8 mouse cellular contexts compared by ENCODE assay signal in the genomic region with DNA sequence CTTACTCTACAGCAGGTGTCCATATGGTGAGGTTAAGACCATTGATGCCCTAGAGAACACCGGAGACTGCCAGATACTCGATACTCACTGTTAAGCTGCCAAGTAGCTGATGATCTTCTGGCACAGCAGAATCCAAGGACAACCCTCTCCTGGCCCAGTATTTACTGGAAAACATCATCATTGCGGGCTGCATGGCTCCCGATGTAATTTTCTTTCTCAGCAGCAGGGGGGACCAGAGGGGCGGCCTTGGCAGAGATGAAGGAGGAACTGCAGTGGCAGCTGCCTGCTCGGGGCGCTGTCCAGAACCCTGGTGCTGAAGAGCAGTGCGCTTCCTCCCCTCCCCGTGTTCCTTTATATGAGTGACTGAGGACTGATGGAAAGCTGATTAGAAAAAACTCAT. TPM values are rescaled to one million over a fixed set of nuclear protein-coding genes. Genes with fewer than 3 reads are reported as not detected.
A peak's percentile ranks its signal among the peaks of the same experiment; 100 is the strongest.
DNase-seq lines count a peak whose midpoint lies in the region; ATAC-seq lines count a peak whose summit lies in the region.

A gene (minus strand): TSS at position 326 of the 400 bp plus-strand sequence.

- DNase-seq in 3134 (ENCODE audit: extremely low read depth, insufficient read length, low spot score), result peak; percentile 41
- DNase-seq in adrenal gland, adult 8-10 months, result peak; percentile 44
- DNase-seq in embryo, embryonic 9.5 days (ENCODE audit: extremely low spot score), result peak; percentile 77
- DNase-seq in heart, adult 8-10 months (ENCODE audit: low spot score), result peak; percentile 3
- DNase-seq in liver, embryonic 13.5 days, result peak; percentile 50
- DNase-seq in neural tube, embryonic 10.5 days (ENCODE audit: extremely low spot score, low spot score), result peak; percentile 75

- ATAC-seq in kidney, embryonic 15.5 days (replicated peaks; ENCODE audit: low FRiP score), result peak; percentile 89
- no peak for ATAC-seq in liver, embryonic 13.5 days (ENCODE audit: low read depth)
- peak; percentile 37; the same call in 1 of the 2 replicates for ATAC-seq in stomach, embryonic 14.5 days (ENCODE audit: insufficient number of reproducible peaks, insufficient read depth, low FRiP score, low read depth)

- H3K9ac ChIP-seq in kidney, embryonic 15.5 days, result no peak within 1 kb of the TSS
- H3K9ac ChIP-seq in liver, embryonic 13.5 days, result no peak within 1 kb of the TSS
- no peak within 1 kb of the TSS for H3K9ac ChIP-seq in stomach, embryonic 14.5 days (replicated peaks; ENCODE audit: low read depth, low read length)

- whole genome bisulfite sequencing in kidney, embryonic 15.5 days, result 6% methylated on average over 9 of the region's 9 CpGs
- 6% methylated on average over 9 of the region's 9 CpGs for WGBS in liver, embryonic 13.5 days (ENCODE audit: insufficient replicate concordance)
- WGBS in stomach, embryonic 14.5 days, result 9% methylated on average over 9 of the region's 9 CpGs

- no peaks in the 10 kb centered on the region for H3K36me3 ChIP-seq in kidney, embryonic 15.5 days
- no peaks in the 10 kb centered on the region for H3K36me3 ChIP-seq in liver, embryonic 13.5 days
- H3K36me3 ChIP-seq in stomach, embryonic 14.5 days (ENCODE audit: control insufficient read depth, insufficient read depth, low read length), result no peaks in the 10 kb centered on the region

- H3K4me2 ChIP-seq in kidney, embryonic 15.5 days, result no peak within 1 kb of the TSS
- H3K4me2 ChIP-seq in liver, embryonic 13.5 days, result no peak within 1 kb of the TSS
- no peak within 1 kb of the TSS for H3K4me2 ChIP-seq in stomach, embryonic 14.5 days (replicated peaks; ENCODE audit: low read depth, low read length)

- no peaks in the 10 kb centered on the region for H3K27me3 ChIP-seq in kidney, embryonic 15.5 days
- H3K27me3 ChIP-seq in liver, embryonic 13.5 days, result no peaks in the 10 kb centered on the region
- no peaks in the 10 kb centered on the region for H3K27me3 ChIP-seq in stomach, embryonic 14.5 days (ENCODE audit: control insufficient read depth, insufficient read depth, low read length)

- H3K4me1 ChIP-seq in kidney, embryonic 15.5 days, result no peaks in the 10 kb centered on the region
- H3K4me1 ChIP-seq in liver, embryonic 13.5 days (replicated peaks), result no peaks in the 10 kb centered on the region
- H3K4me1 ChIP-seq in stomach, embryonic 14.5 days (ENCODE audit: control insufficient read depth, insufficient read depth, low read length), result no peaks in the 10 kb centered on the region

- H3K9me3 ChIP-seq in kidney, embryonic 15.5 days (replicated peaks), result no peaks in the 10 kb centered on the region
- no peaks in the 10 kb centered on the region for H3K9me3 ChIP-seq in liver, embryonic 13.5 days (replicated peaks)
- H3K9me3 ChIP-seq in stomach, embryonic 14.5 days (ENCODE audit: control insufficient read depth, low read depth, low read length), result no peaks in the 10 kb centered on the region

- no peak within 1 kb of the TSS for H3K4me3 ChIP-seq in kidney, embryonic 15.5 days (replicated peaks)
- H3K4me3 ChIP-seq in liver, embryonic 13.5 days (replicated peaks), result no peak within 1 kb of the TSS
- H3K4me3 ChIP-seq in stomach, embryonic 14.5 days (ENCODE audit: low read depth, low read length), result no peak within 1 kb of the TSS

- no peak within 1 kb of the TSS for H3K27ac ChIP-seq in kidney, embryonic 15.5 days
- no peak within 1 kb of the TSS for H3K27ac ChIP-seq in liver, embryonic 13.5 days
- no peak within 1 kb of the TSS for H3K27ac ChIP-seq in stomach, embryonic 14.5 days (ENCODE audit: low read length)

RNA-seq across cellular contexts. Expression of the gene that starts here (rescaled TPM):
- total RNA-seq in adrenal gland, adult 8-10 months (2022), result 1 to 10 TPM in 1 of 4 experiments, under 1 TPM in 1, not detected in 2; 0.77 to 1.7 TPM
- not detected for total RNA-seq in heart, adult 8-10 months (2022)
- polyA plus RNA-seq in kidney, embryonic 15.5 days (2015; fragmentation: Nextera tagmentation; extraction: Ambion mirVana), result not detected in 2 replicates
- polyA plus RNA-seq in liver, embryonic 13.5 days (2015; fragmentation: Nextera tagmentation; extraction: Ambion mirVana), result not detected in 2 replicates
- not detected in 2 replicates for polyA plus RNA-seq in stomach, embryonic 14.5 days (2014; fragmentation: Nextera tagmentation; extraction: Ambion mirVana)

Comparison
In these comparisons a context has a peak if more than half of its experiments do, and no peak if none do; other contexts are left out.
1. Peak in DNase-seq in heart, adult 8-10 months; RNA of the gene not detected or under 1 TPM.
2. Peak in ATAC-seq in kidney, embryonic 15.5 days; RNA of the gene not detected or under 1 TPM.
3. Peak in DNase-seq in liver, embryonic 13.5 days; RNA of the gene not detected or under 1 TPM.
4. Peak in ATAC-seq in stomach, embryonic 14.5 days; RNA of the gene not detected or under 1 TPM.
5. DNase-seq: peak in every context shown above with its lines; median percentile 77 in embryo, embryonic 9.5 days; 75 in neural tube, embryonic 10.5 days; 50 in liver, embryonic 13.5 days; 44 in adrenal gland, adult 8-10 months; 41 in 3134; 3 in heart, adult 8-10 months.